Mouse (Mus musculus) cortical plate, adult 2 months (tissue): ENCODE data around the gene Scn5a.

Experiments used
- CTCF ChIP-seq: fragments of 200-500 bp; IDR thresholded peaks from 2 replicates; pipeline ENCODE4 v1.5.1; 2011; ENCODE audit warnings: mild to moderate bottlenecking, control low read depth, low read length; ENCODE audit not compliant: insufficient read depth; ENCODE audit errors: extremely low read depth
- POLR2A ChIP-seq: fragments of 200-500 bp; IDR thresholded peaks from 2 replicates; pipeline ENCODE4 v1.6.1; 2011; ENCODE audit warnings: mild to moderate bottlenecking, low read length, control low read depth; ENCODE audit not compliant: insufficient read depth; ENCODE audit errors: extremely low read depth

DNA sequence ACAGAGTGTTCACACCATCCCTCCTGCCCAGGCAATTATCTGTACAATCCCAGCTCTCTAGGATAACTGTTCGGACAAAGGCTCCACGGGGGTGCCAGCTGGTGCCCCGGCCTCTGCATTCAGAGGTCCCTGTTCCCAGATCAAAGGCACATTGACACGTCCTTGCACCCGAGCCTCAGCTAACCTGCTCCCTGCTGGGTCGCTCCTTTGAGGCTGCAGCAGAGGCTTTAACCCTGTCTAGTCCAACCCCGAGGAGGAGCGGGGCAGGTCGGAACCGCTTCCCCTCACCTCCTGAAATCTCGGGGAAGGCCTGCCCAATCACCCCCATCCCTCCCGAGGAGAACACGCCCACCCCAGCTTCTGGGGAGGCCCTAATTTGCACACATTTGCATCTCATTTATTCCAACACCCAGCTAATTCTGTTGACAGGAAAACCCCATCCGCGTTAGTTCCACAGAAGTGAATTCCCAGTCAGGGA is 7.4 kb downstream of the Scn5a start:
- TF ChIP-seq CTCF (no peak), POLR2A (no peak)
